Mouse (Mus musculus) olfactory bulb, adult 2 months (tissue): ENCODE data around the gene Kcna1.

Experiments
- CTCF ChIP-seq: fragments of 200-500 bp; IDR thresholded peaks from 2 replicates; pipeline ENCODE4 v1.5.1; 2012; ENCODE audit warnings: low read depth, mild to moderate bottlenecking, low read length, moderate library complexity; ENCODE audit not compliant: insufficient read depth
- POLR2A ChIP-seq: fragments of 200-500 bp; IDR thresholded peaks from 2 replicates; pipeline ENCODE4 v1.6.1; 2012; ENCODE audit warnings: mild to moderate bottlenecking, low read depth, low read length, moderate library complexity; ENCODE audit not compliant: insufficient read depth

DNA sequence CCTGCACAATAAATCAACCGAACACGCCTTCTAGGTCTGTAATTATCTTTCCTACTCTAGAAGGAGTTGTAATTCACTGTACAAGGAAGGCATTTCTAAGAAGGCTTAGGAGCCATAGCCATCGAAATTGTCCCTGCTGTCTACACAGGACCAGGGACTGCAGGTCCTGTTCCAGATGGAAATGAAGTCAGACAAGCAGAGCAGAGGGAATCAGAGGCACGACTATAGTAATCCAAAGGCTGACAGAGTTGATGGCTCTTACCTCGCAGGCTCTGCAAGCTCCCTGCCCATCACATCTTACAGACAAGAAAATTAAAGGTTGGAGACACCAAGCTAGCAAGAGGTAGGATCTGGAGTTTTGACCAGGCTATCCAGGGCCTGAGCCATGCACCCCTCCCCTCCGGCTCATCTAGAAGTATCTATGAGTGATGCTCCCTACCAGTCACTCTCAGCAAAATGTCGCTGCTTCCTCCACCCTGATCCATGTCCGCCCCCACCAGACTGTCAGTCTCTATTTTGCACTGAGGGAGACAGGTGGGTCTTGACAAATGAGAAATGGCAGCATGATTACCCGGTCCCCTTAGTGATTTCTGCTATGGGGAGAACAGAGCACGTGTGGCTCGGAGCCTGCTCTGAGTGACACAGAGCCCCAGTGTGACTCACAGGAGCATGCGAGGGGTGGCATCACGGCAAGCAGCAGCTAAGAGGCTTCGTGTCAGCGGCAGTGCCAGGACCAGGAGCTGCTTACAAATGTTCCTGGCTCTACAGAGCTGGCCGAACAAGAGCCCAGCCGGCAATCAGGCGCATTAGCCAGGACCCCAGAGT, 50.2 kb downstream of the Kcna1 start:
- TF ChIP-seq CTCF (no peak), POLR2A (no peak)
